Mouse (Mus musculus): ENCODE data around the gene Gprasp2.
"Not testable (repeated sequence)": the region's sequence is repeated elsewhere in the genome, so short reads cannot be mapped to it uniquely, and the experiment has no call there.

Gene Gprasp2

DNA sequence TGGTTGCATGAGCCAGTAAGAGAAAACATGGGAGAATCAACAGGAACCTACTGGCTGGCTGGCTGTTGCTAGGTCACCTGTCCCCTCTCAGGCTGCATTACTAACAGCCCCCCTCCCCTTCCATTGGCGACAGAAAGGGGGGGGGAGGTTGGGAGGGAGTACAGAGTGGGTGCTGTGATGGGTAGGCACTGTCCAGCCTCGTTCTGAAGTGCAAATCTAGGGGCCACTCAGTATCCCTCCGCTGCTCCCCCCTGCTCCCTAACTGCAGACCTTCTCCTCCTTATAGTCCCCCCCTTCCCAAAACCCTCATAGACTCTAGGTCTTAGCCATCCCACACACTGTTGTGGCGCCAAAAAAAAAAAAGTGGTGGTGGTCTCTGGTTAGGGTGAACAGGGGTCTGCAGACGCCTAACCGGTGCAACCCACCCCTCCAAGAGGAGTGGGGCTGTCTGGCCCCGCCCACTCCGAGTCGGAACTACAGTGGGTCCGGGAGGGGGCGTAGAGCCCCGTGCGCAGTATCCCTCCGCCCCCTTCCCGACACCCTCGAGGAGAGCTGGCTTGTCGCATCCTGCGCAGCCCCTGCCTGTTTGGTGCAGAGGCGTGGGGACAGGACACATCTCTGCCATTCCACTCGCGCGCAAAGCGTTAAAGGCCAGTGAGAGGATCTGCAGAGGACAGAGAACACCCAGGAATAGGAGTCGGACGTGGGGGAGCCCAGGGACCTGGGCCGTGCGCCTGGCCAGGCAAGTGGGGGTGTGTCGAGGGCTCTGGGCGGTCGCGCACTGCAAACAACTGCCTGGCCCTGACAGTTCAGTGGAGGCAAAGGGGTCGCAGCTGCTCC lies at the start of gene Gprasp2:
Gene Gprasp2, plus strand, starts transcription at position 514 of the 840 bp plus-strand sequence.
- not testable (repeated sequence) for DNase-seq (ENCODE audit: low read depth)

- no peak for DNase-seq (ENCODE audit: low read depth)
Measured at GRCm38 (mm10) chrX:135791536-135791935, 47.3 kb upstream of the Gprasp2 start.

GRCm38 (mm10) chrX:135792326-135792725 lies 46.5 kb upstream of the Gprasp2 start:
- no peak for DNase-seq (ENCODE audit: low read depth)

GRCm38 (mm10) chrX:135795591-135796304 lies 43.1 kb upstream of the Gprasp2 start:
- DNase-seq (ENCODE audit: low read depth) = not testable (repeated sequence)

DNA sequence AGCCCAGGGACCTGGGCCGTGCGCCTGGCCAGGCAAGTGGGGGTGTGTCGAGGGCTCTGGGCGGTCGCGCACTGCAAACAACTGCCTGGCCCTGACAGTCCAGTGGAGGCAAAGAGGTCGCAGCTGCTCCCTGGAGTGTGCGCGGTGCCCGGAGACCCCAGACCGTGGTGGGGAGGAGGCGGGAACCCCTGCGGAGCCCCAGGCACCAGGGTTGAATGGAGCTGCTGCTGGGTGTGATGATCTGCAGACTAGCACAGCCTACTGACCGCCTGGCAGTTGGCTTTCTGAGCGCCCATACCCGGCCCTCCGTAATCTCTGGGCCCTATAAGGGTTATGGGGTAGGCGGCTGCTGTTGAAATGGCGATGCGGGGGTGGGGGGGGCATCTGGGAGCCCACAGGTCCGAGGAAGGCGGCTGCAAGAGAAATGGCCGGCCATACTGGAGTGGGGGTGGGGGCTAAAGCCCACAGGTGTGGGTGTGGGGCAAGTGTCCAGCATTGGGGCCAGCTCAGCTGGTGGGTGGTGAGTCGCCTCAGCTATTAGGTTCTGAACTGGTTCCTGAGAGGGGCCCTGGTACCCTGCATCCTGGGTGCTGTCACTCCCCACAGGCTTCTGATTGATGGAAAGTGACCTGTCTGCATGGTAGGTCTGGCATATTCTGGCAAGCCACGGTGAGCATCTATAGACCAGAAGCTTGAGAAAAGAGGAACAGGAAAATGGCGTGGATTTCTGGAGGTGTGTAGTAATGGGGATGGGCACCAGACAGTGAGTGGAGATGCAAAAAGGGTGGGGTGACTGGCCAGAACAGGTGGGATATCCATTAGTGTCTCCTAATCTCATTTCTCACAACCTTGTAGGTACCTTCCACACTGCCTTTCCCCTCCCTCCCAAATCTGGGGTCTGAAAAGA lies 42.3 kb upstream of the Gprasp2 start:
- DNase-seq (ENCODE audit: low read depth) = not testable (repeated sequence)

- DNase-seq (ENCODE audit: low read depth) = peak; percentile 13
Measured at GRCm38 (mm10) chrX:135797212-135797644, 41.6 kb upstream of the Gprasp2 start, which contains the start of gene Bhlhb9. Gene Bhlhb9 (plus strand): TSS chrX:135797594.

- DNase-seq (ENCODE audit: low read depth) = no peak
Measured at GRCm38 (mm10) chrX:135804149-135804548, 34.7 kb upstream of the Gprasp2 start.

GRCm38 (mm10) chrX:135805780-135806179 lies 33.1 kb upstream of the Gprasp2 start:
- DNase-seq (ENCODE audit: low read depth) = no peak

GRCm38 (mm10) chrX:135835896-135836295 lies 2.9 kb upstream of the Gprasp2 start:
- DNase-seq (ENCODE audit: low read depth) = not testable (repeated sequence)

DNA sequence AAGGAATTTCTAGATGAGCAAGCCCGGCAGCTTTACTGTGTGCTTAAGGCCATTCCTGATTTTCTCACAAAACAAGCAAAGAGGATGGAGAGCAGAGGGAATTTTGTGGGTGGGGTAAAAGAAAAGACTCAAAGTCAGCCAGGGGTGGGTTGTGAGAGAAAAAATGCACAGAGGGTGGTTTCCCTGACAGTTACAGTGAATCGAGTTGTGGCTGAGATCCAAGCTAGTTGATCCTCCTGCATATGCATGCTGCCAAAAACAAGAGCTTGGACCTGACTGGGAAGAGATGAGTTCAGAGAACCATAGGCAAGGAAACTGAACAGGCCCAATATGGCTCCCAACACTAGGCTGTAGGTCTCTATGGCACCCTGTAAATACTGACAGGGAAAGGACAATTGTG lies 938 bp upstream of the Gprasp2 start:
- DNase-seq (ENCODE audit: low read depth) = no peak

GRCm38 (mm10) chrX:135839397-135840391 lies 860 bp downstream of the Gprasp2 start:
- DNase-seq (ENCODE audit: low read depth) = peak; percentile 0

GRCm38 (mm10) chrX:135866806-135867205 lies 28.0 kb downstream of the Gprasp2 start:
- DNase-seq (ENCODE audit: low read depth) = not testable (repeated sequence)

GRCm38 (mm10) chrX:135876679-135877078 lies 37.8 kb downstream of the Gprasp2 start:
- DNase-seq (ENCODE audit: low read depth) = no peak

GRCm38 (mm10) chrX:135879626-135880025 lies 40.8 kb downstream of the Gprasp2 start:
- DNase-seq (ENCODE audit: low read depth) = no peak

DNA sequence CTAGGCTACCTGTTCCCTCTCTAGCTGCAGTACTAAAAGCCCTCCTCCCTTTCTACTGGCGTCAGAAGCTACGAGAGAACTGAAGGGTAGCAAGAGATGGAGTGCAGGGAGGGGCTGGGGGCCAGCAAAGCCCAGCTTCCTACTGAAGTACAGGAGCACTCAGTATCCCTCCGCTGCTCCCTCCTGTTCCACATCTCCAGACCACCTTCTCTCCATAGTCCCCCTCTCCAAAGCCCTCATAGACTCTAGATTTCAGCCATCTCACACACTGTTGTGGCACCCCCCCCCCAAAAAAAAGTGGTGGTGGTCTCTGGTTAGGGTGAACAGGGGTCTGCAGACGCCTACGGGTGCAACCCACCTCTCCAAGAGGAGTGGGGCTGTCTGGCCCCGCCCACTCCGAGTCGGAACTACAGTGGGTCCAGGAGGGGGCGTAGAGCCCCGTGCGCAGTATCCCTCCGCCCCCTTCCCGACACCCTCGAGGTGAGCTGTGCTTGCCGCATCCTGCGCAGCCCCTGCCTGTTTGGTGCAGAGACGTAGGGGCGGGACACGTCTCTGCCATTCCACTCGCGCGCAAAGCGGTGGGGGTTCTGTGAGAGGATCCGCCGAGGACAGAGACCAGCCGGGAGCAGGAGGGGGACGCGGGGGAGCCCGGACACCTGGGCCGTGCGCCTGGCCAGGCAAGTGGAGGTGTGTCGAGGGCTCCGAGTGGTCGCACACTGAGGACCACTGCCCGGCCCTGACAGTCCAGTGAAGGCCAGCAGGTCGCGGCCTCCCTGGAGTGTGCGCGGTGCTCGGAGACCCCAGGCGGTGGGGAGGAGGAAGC lies 46.8 kb downstream of the Gprasp2 start:
- peak; percentile 6 for DNase-seq (ENCODE audit: low read depth)

DNA sequence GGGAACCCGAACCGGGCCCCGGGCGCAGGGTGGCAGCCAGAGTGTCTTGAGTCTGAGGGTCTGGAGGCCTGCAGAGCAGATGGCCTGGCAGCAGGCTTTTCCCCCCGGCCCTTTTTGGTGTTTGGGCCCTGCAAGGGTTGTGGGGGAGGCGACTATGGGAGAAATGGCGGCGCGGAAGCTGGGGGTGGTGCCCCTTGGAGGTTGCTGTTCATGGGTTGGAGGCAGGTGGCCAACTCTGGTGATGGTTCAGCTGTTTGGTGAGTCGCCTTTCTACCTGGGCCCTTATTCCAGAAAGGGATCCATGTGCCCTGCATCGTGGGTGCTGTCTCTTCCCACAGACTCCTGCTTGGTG lies 47.4 kb downstream of the Gprasp2 start:
- DNase-seq (ENCODE audit: low read depth) = no peak

Data from fibroblast of lung, adult 2 months (primary cell).